Mouse (Mus musculus) MEL (cell line): Measurements from ENCODE around the gene Ccdc162. TPM values are rescaled to one million over a fixed set of nuclear protein-coding genes. Genes with fewer than 3 reads are reported as not detected.

ENCODE experiments used
- DNase-seq: peaks from one replicate; pipeline ENCODE4 v3.0.0; 2011; ENCODE audit warnings: low read depth, low spot score
- H3K27ac ChIP-seq: 2 replicates; pipeline ENCODE4 v1.5.1; 2012; ENCODE audit warnings: low read depth, mild to moderate bottlenecking, control low read depth, low read length, moderate library complexity; ENCODE audit not compliant: control insufficient read depth
- H3K27me3 ChIP-seq, 2 experiments: fragments of 150-350 bp in 1 of 2; sonication (generic) in 1 of 2; 2 replicates each; pipeline ENCODE4 v1.6.1; 2012; ENCODE audit warnings: low read length in 2 of 2, mild to moderate bottlenecking in 2 of 2, improper control_type of control experiment in 1 of 2, moderate library complexity in 1 of 2; ENCODE audit not compliant: insufficient read depth in 2 of 2, control insufficient read depth in 1 of 2
- H3K36me3 ChIP-seq, 2 experiments: 2 replicates each; pipeline ENCODE4 v1.6.1; 2012 to 2014; ENCODE audit warnings: low read length in 2 of 2, improper control_type of control experiment in 1 of 2, inconsistent platforms in 1 of 2, mild to moderate bottlenecking in 1 of 2; ENCODE audit not compliant: insufficient read depth in 2 of 2, control insufficient read depth in 1 of 2
- H3K4me1 ChIP-seq, 2 experiments: fragments of 150-350 bp in 1 of 2; sonication (generic) in 1 of 2; 2 replicates each; pipeline ENCODE4 v1.6.1; 2012; ENCODE audit warnings: low read length in 2 of 2, improper control_type of control experiment in 1 of 2, mild to moderate bottlenecking in 1 of 2; ENCODE audit not compliant: insufficient read depth in 2 of 2, control insufficient read depth in 1 of 2
- H3K4me3 ChIP-seq, 2 experiments: fragments of 150-350 bp in 1 of 2; sonication (generic) in 1 of 2; 2 replicates each; pipeline ENCODE4 v1.5.1; 2012; ENCODE audit warnings: low read depth in 2 of 2, low read length in 2 of 2, mild to moderate bottlenecking in 2 of 2, moderate library complexity in 2 of 2, control low read depth in 1 of 2, improper control_type of control experiment in 1 of 2; ENCODE audit not compliant: control insufficient read depth in 1 of 2, insufficient read depth in 1 of 2
- H3K79me2 ChIP-seq: 2 replicates; pipeline ENCODE4 v1.6.1; 2012; ENCODE audit warnings: mild to moderate bottlenecking, low read length, moderate library complexity; ENCODE audit not compliant: control insufficient read depth, poor library complexity, insufficient read depth
- H3K9ac ChIP-seq: 2 replicates; pipeline ENCODE4 v1.6.1; 2012; ENCODE audit warnings: low read depth, mild to moderate bottlenecking, control low read depth, low read length, moderate library complexity; ENCODE audit not compliant: control insufficient read depth, poor library complexity, severe bottlenecking
- H3K9me3 ChIP-seq: fragments of 150-350 bp; sonication (generic); replicated peaks from 2 replicates; pipeline ENCODE4 v1.6.1; 2012; ENCODE audit warnings: mild to moderate bottlenecking, low read length, improper control_type of control experiment, moderate library complexity; ENCODE audit not compliant: insufficient read depth
- CTCF ChIP-seq, 3 experiments: IDR thresholded peaks in 2 of 3; conservative IDR thresholded peaks in 1 of 3; 2 replicates each; pipeline ENCODE4 v1.5.1; 2011 to 2012; ENCODE audit warnings: low read length in 3 of 3, low read depth in 2 of 3, mild to moderate bottlenecking in 2 of 3, improper control_type of control experiment in 1 of 3, inconsistent platforms in 1 of 3, mixed read lengths in 1 of 3, moderate library complexity in 1 of 3; ENCODE audit not compliant: control insufficient read depth in 1 of 3, insufficient read depth in 1 of 3, poor library complexity in 1 of 3, severe bottlenecking in 1 of 3
- E2F4 ChIP-seq: IDR thresholded peaks from 2 replicates; pipeline ENCODE4 v1.6.1; 2011; ENCODE audit warnings: low read depth, low read length, improper control_type of control experiment, borderline replicate concordance
- ELF1 ChIP-seq: IDR thresholded peaks from 2 replicates; pipeline ENCODE4 v1.6.1; 2014; ENCODE audit warnings: low read depth, mild to moderate bottlenecking, inconsistent platforms, low read length, improper control_type of control experiment, moderate library complexity
- GABPA ChIP-seq: IDR thresholded peaks from 2 replicates; pipeline ENCODE4 v1.6.1; 2012; ENCODE audit warnings: low read depth, mild to moderate bottlenecking, inconsistent platforms, low read length, improper control_type of control experiment, moderate library complexity
- GATA1 ChIP-seq: IDR thresholded peaks from 2 replicates; pipeline ENCODE4 v1.6.1; 2011; ENCODE audit warnings: low read depth, low read length, improper control_type of control experiment
- HCFC1 ChIP-seq: IDR thresholded peaks from 2 replicates; pipeline ENCODE4 v1.6.1; 2012; ENCODE audit warnings: low read depth, mild to moderate bottlenecking, inconsistent platforms, low read length, improper control_type of control experiment, moderate library complexity
- MAX ChIP-seq: IDR thresholded peaks from 2 replicates; pipeline ENCODE4 v1.6.1; 2011; ENCODE audit warnings: low read length, improper control_type of control experiment
- MYB ChIP-seq: IDR thresholded peaks from 2 replicates; pipeline ENCODE4 v1.6.1; 2011; ENCODE audit warnings: mild to moderate bottlenecking, low read depth, low read length, improper control_type of control experiment
- MYC ChIP-seq: IDR thresholded peaks from 2 replicates; pipeline ENCODE4 v1.6.1; 2011; ENCODE audit warnings: low read depth, mild to moderate bottlenecking, low read length, improper control_type of control experiment, moderate library complexity
- NRF1 ChIP-seq: IDR thresholded peaks from 2 replicates; pipeline ENCODE4 v1.6.1; 2014; ENCODE audit warnings: low read depth, mild to moderate bottlenecking, inconsistent platforms, low read length, improper control_type of control experiment, moderate library complexity; ENCODE audit not compliant: poor library complexity, insufficient read depth, severe bottlenecking
- POLR2A ChIP-seq, 2 experiments: IDR thresholded peaks; 2 replicates each; pipeline ENCODE4 v1.6.1; 2011 to 2012; ENCODE audit warnings: low read length in 2 of 2, mild to moderate bottlenecking in 2 of 2, control low read depth in 1 of 2, improper control_type of control experiment in 1 of 2, low read depth in 1 of 2, moderate library complexity in 1 of 2; ENCODE audit not compliant: control insufficient read depth in 1 of 2, insufficient read depth in 1 of 2, poor library complexity in 1 of 2
- POLR2AphosphoS2 ChIP-seq: IDR thresholded peaks from 2 replicates; pipeline ENCODE4 v1.6.1; 2011; ENCODE audit warnings: low read length, improper control_type of control experiment
- POLR2AphosphoS5 ChIP-seq: IDR thresholded peaks from 2 replicates; pipeline ENCODE4 v1.6.1; 2012; ENCODE audit warnings: low read depth, borderline replicate concordance, mild to moderate bottlenecking, inconsistent platforms, low read length, moderate library complexity, mixed read lengths
- TAL1 ChIP-seq: IDR thresholded peaks from 2 replicates; pipeline ENCODE4 v1.6.1; 2012; ENCODE audit warnings: mild to moderate bottlenecking, inconsistent platforms, low read length, moderate library complexity, mixed read lengths
- TCF12 ChIP-seq: IDR thresholded peaks from 2 replicates; pipeline ENCODE4 v1.6.1; 2014; ENCODE audit warnings: low read depth, mild to moderate bottlenecking, inconsistent platforms, low read length, improper control_type of control experiment, moderate library complexity
- UBTF ChIP-seq: IDR thresholded peaks from 2 replicates; pipeline ENCODE4 v1.6.1; 2012; ENCODE audit warnings: low read depth, mild to moderate bottlenecking, inconsistent platforms, low read length, improper control_type of control experiment, moderate library complexity, borderline replicate concordance; ENCODE audit not compliant: insufficient read depth
- USF2 ChIP-seq, 2 experiments: IDR thresholded peaks; 2 replicates each; pipeline ENCODE4 v1.6.1; 2011 to 2012; ENCODE audit warnings: improper control_type of control experiment in 2 of 2, low read length in 2 of 2, borderline replicate concordance in 1 of 2, inconsistent platforms in 1 of 2, low read depth in 1 of 2, mild to moderate bottlenecking in 1 of 2; ENCODE audit not compliant: insufficient read depth in 1 of 2
- ZMIZ1 ChIP-seq: IDR thresholded peaks from 2 replicates; pipeline ENCODE4 v1.6.1; 2012; ENCODE audit warnings: low read depth, mild to moderate bottlenecking, inconsistent platforms, low read length, improper control_type of control experiment, moderate library complexity
- polyA plus RNA-seq, 2 experiments: library from polyadenylated mRNA; stranded (reverse) in 1 of 2; unstranded in 1 of 2; fragments of >175 nt in 1 of 2; fragments of >200 nt in 1 of 2; gene quantifications; 2 replicates each; pipeline versions ENCODE4 v1.2.1 to v1.2.4; 2012; ENCODE audit warnings: low replicate concordance in 2 of 2, low read depth in 1 of 2; ENCODE audit not compliant: insufficient read length in 2 of 2, insufficient read depth in 1 of 2, missing spikeins in 1 of 2
- total RNA-seq: library from RNA; depleted of rRNA; stranded (reverse); fragments of 300-350 nt; gene quantifications from 2 replicates; pipeline ENCODE4 v1.2.3, GENCODE M21; 2012

Ccdc162 gene
- total and polyA plus RNA-seq, 3 experiments, result 0.06 TPM; not detected in 2

- Histone ChIP-seq H3K4me3 (no peak overlapping the region), H3K79me2 (no peaks in the 10 kb centered on the region), H3K36me3 (peaks cover 0 to 16% of the 10 kb centered on the region in 2 experiments; a peak in 2 of 4 replicates), H3K4me1 (no peaks in the 10 kb centered on the region), H3K9me3 (no peaks in the 10 kb centered on the region), H3K9ac (no peak overlapping the region), H3K27me3 (no peaks in the 10 kb centered on the region), H3K27ac (no peak overlapping the region)
- no peak for DNase-seq
- TF ChIP-seq ELF1 (no peak), ZMIZ1 (no peak), MYC (no peak), NRF1 (no peak), POLR2A (IDR thresholded peaks at IDR 0.05; ENCODE audit: control insufficient read depth in 1 of 2, insufficient read depth in 1 of 2, low read depth in 1 of 2, low read length in 2 of 2, poor library complexity in 1 of 2) (no peak), E2F4 (no peak), POLR2AphosphoS5 (no peak)
Observed at GRCm38 (mm10) chr10:41730746-41731145, 14.3 kb upstream of the Ccdc162 start.

- no peaks in the 10 kb centered on the region for H3K9me3 ChIP-seq
- H3K36me3 ChIP-seq, result peaks cover 0 to 16% of the 10 kb centered on the region in 2 experiments; a peak in 2 of 4 replicates
- DNase-seq, result no peak
- no peak overlapping the region for H3K27ac ChIP-seq
- no peak for TF ChIP-seq POLR2AphosphoS5
- TF ChIP-seq POLR2AphosphoS2, result no peak
- no peak for TF ChIP-seq MYC
- no peak for TF ChIP-seq HCFC1
- no peak for TF ChIP-seq UBTF
- no peak for TF ChIP-seq CTCF (IDR thresholded peaks at IDR 0.05 in 2 of 3, conservative IDR thresholded peaks at IDR 0.05 in 1 of 3; ENCODE audit: control insufficient read depth in 1 of 3, insufficient read depth in 1 of 3, low read depth in 2 of 3, low read length in 3 of 3, poor library complexity in 1 of 3, severe bottlenecking in 1 of 3)
- no peak for TF ChIP-seq TCF12
- H3K9ac ChIP-seq, result no peak overlapping the region
- no peaks in the 10 kb centered on the region for H3K4me1 ChIP-seq
- no peak overlapping the region for H3K4me3 ChIP-seq
- no peaks in the 10 kb centered on the region for H3K79me2 ChIP-seq
- H3K27me3 ChIP-seq, result no peaks in the 10 kb centered on the region
Observed at GRCm38 (mm10) chr10:41726215-41726614, 9.8 kb upstream of the Ccdc162 start.

GRCm38 (mm10) chr10:41719587-41719986 lies 3.2 kb upstream of the Ccdc162 start:
- no peaks in the 10 kb centered on the region for H3K27me3 ChIP-seq
- no peak overlapping the region for H3K9ac ChIP-seq
- no peaks in the 10 kb centered on the region for H3K4me1 ChIP-seq
- H3K79me2 ChIP-seq, result no peaks in the 10 kb centered on the region
- no peak for DNase-seq
- no peak overlapping the region for H3K27ac ChIP-seq
- TF ChIP-seq USF2 (IDR thresholded peaks at IDR 0.05; ENCODE audit: borderline replicate concordance in 1 of 2, insufficient read depth in 1 of 2, low read depth in 1 of 2, low read length in 2 of 2), result no peak
- no peak for TF ChIP-seq TAL1
- no peak for TF ChIP-seq GABPA
- no peak for TF ChIP-seq MYC
- TF ChIP-seq MAX, result no peak
- TF ChIP-seq GATA1, result no peak
- no peak for TF ChIP-seq MYB
- H3K9me3 ChIP-seq, result no peaks in the 10 kb centered on the region
- H3K36me3 ChIP-seq, result no peaks in the 10 kb centered on the region; a peak in 1 of 4 replicates
- H3K4me3 ChIP-seq, result no peak overlapping the region
